Mouse (Mus musculus) Patski (cell line): Measurements from ENCODE around the gene Phf12. TPM values are rescaled to one million over a fixed set of nuclear protein-coding genes. Genes with fewer than 3 reads are reported as not detected.

ENCODE experiments used
- ATAC-seq: fragments of 100-300 bp; one replicate; pipeline ENCODE4 v1.8.0; 2021
- CTCF ChIA-PET: fragments of 350-600 bp; sonication (Branson Sonifier 250); formaldehyde crosslinking; loops from one replicate; lab custom pipeline; 2022; ENCODE audit warnings: inconsistent platforms; lab: Charles Lee
- POLR2A ChIA-PET: fragments of 350-600 bp; sonication (Branson Sonifier 250); formaldehyde crosslinking; loops from one replicate; lab custom pipeline; 2022; ENCODE audit warnings: antibody characterized with exemption, inconsistent platforms; lab: Charles Lee
- DNase-seq: peaks from one replicate; pipeline ENCODE4 v3.0.0-alpha.2; 2011; ENCODE audit warnings: low read depth, low spot score
- H3K27me3 ChIP-seq: fragments of 371-371 bp; one replicate; pipeline ENCODE4 v1.5.1; 2021
- CTCF ChIP-seq: fragments of 100-300 bp; IDR thresholded peaks from one replicate; pipeline ENCODE4 v1.5.1; 2021
- in situ Hi-C: fragments of 300-500 bp; cut with MboI; formaldehyde crosslinking; loops from 3 replicates; pipeline ENCODE4 v1.11.1; 2018; ENCODE audit warnings: low pct_unique_long_range_greater_than_20kb, mixed read lengths
- polyA plus RNA-seq: library from polyadenylated mRNA; unstranded; gene quantifications from one replicate; pipeline ENCODE4 v1.2.3, GENCODE M21; 2021

Phf12 gene
- polyA plus RNA-seq, 1 experiment from 2014 or later, result 60.8 TPM

DNA sequence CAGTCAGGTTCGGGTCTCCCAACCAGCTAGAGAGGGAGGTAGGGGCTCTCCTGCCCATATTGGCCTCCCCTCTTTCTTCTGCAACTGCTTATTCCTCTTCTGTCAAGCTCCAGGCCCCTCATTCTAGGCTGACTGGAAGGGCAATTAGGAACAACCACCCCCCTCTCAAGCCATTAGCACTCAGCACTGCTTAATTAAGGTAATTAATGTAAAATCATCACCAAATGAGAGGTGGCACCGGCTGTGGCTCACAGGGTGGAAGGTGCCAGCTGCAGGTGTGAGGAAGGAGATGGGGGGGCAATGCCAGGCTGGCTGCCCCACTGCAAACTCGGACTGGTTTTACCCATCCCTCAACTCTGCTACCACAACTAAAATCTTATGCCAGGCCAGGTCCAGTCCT is 26.1 kb upstream of the Phf12 start:
- no peak for ATAC-seq
- no peak for DNase-seq
- ChIA-PET POLR2A (interaction anchor here (0.6 kb wide), 1 partner anchor 79 kb away, joined by 3 read pairs; no protein-coding TSS in a partner anchor), CTCF (no interaction called here)
- TF ChIP-seq CTCF, result no peak
- H3K27me3 ChIP-seq, result peaks cover 55% of the 10 kb centered on the region
- in situ Hi-C loops, result loop anchor here (10.0 kb wide), 1 partner anchor 212 kb away; no protein-coding TSS in a partner anchor

DNA sequence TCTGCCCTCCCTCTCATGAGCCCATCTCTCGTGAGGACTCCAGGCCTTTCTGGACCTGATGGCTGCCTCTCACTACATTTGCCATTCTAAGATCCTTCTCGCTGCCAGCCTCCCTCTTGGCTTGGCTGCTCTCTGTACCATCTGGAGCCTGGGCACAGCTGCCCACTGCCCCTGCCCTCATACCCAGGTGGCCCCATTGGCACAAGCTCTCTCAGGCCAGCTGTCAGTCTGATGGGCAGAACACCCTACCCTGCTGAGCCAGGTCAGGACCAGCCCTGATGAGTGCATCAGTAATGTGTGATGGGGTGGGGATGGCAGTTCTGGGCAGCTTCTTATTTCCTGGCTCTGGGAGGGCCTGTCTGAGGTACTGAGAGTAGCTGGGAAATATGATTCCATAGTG is 24.3 kb upstream of the Phf12 start:
- ChIA-PET POLR2A (no interaction called here), CTCF (interaction anchor here (1.0 to 1.4 kb wide), 2 partner anchors 8 to 12 kb away, joined by 3 to 6 read pairs; no protein-coding TSS in a partner anchor)
- ATAC-seq (no peak), DNase-seq (no peak)
- H3K27me3 ChIP-seq, result peaks cover 46% of the 10 kb centered on the region
- in situ Hi-C loops, result loop anchor here (10.0 kb wide), 1 partner anchor 213 kb away; no protein-coding TSS in a partner anchor
- TF ChIP-seq CTCF, result no peak

DNA sequence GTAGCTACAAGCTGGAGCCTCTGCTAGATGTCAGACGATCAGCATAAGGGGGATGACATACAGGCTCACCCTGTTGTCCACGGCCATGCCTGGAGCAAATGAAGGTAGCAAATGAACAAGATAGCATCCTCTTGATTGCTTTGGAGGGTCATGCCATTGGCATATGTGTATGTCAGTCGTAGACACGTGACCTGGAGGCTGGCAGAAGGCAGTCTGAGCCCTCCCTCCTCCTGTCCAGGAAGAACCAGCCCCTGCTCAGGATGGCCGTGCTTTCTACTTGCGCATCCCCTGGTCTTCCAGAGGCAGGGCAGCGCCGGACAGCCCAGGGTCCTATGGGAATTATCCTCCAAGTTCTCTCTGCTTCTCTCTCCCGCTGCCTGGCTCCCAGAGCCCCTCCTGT is 23.6 kb upstream of the Phf12 start:
- in situ Hi-C loops, result loop anchor here (10.0 kb wide), 1 partner anchor 214 kb away; no protein-coding TSS in a partner anchor
- DNase-seq (no peak), ATAC-seq (no peak)
- TF ChIP-seq CTCF, result no peak
- H3K27me3 ChIP-seq, result peaks cover 46% of the 10 kb centered on the region
- CTCF ChIA-PET, result interaction anchor here (0.8 to 1.6 kb wide), 3 partner anchors 8 to 136 kb away, joined by 3 to 6 read pairs (median 4); no protein-coding TSS in a partner anchor
- POLR2A ChIA-PET, result no interaction called here

- in situ Hi-C loops, result no loop called here
- H3K27me3 ChIP-seq, result peaks cover 43% of the 10 kb centered on the region
- ChIA-PET CTCF (interaction anchor here (1.6 kb wide), 1 partner anchor 26 kb away, joined by 4 read pairs; no protein-coding TSS in a partner anchor), POLR2A (interaction anchor here (0.6 kb wide), 1 partner anchor 72 kb away, joined by 5 read pairs; no protein-coding TSS in a partner anchor)
- DNase-seq (no peak), ATAC-seq (no peak)
- TF ChIP-seq CTCF, result no peak
Observed at GRCm38 (mm10) chr11:77960199-77960598, 22.4 kb upstream of the Phf12 start.

GRCm38 (mm10) chr11:77960898-77961297 is 21.7 kb upstream of the Phf12 start:
- in situ Hi-C loops, result no loop called here
- ChIA-PET CTCF (no interaction called here), POLR2A (interaction anchor here (0.6 kb wide), 1 partner anchor 72 kb away, joined by 5 read pairs; no protein-coding TSS in a partner anchor)
- no peak for DNase-seq
- TF ChIP-seq CTCF, result no peak
- no peak for ATAC-seq
- H3K27me3 ChIP-seq, result peaks cover 38% of the 10 kb centered on the region

- peaks cover 20% of the 10 kb centered on the region for H3K27me3 ChIP-seq
- DNase-seq (no peak), ATAC-seq (no peak)
- CTCF ChIA-PET, result no interaction called here
- POLR2A ChIA-PET, result interaction anchor here (0.7 kb wide), 1 partner anchor 137 kb away, joined by 5 read pairs; no protein-coding TSS in a partner anchor
- in situ Hi-C loops, result no loop called here
- TF ChIP-seq CTCF, result no peak
Observed at GRCm38 (mm10) chr11:77962946-77963345, 19.6 kb upstream of the Phf12 start.

- POLR2A ChIA-PET, result interaction anchor here (0.6 kb wide), 1 partner anchor 194 kb away, joined by 3 read pairs; no protein-coding TSS in a partner anchor
- DNase-seq, result no peak
- TF ChIP-seq CTCF, result no peak
- CTCF ChIA-PET, result interaction anchor here (1.2 to 3.1 kb wide), 4 partner anchors 25 to 139 kb away, joined by 3 to 13 read pairs (median 4); no protein-coding TSS in a partner anchor
- no peak for ATAC-seq
- peaks cover 10% of the 10 kb centered on the region for H3K27me3 ChIP-seq
- in situ Hi-C loops, result loop anchor here (5.0 kb wide), 1 partner anchor 137 kb away; no protein-coding TSS in a partner anchor
Observed at GRCm38 (mm10) chr11:77964415-77965095, 18.0 kb upstream of the Phf12 start.

- no peak for TF ChIP-seq CTCF
- POLR2A ChIA-PET, result interaction anchor here (1.1 kb wide), 1 partner anchor 17 kb away, joined by 3 read pairs; the partner anchor contains the start of gene Phf12
- in situ Hi-C loops, result loop anchor here (5.0 kb wide), 1 partner anchor 138 kb away; no protein-coding TSS in a partner anchor
- H3K27me3 ChIP-seq, result peaks cover 11% of the 10 kb centered on the region
- DNase-seq (no peak), ATAC-seq (no peak)
- CTCF ChIA-PET, result interaction anchor here (1.2 to 3.1 kb wide), 6 partner anchors 26 to 140 kb away, joined by 3 to 13 read pairs (median 4); no protein-coding TSS in a partner anchor
Observed at GRCm38 (mm10) chr11:77965101-77966036, 17.2 kb upstream of the Phf12 start.

DNA sequence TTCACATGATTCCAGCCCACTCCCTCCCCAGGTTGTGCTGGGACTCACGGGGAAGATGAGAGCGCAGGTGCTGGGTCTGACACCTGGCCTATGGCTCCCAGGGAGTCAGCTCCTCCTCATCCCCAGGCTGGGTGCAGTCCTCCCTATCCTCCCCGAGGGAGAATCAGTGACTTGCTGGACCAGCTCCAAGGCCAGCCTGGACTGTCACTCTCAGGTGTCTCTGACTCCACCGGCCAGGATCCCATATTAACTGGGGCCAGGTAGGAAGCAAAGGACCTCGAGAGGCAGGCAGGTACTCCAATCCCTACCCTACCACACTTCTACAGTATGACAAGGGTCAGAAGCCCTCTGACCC is 16.5 kb upstream of the Phf12 start:
- TF ChIP-seq CTCF, result no peak
- ChIA-PET CTCF (interaction anchor here (1.2 to 3.1 kb wide), 7 partner anchors 8 to 143 kb away, joined by 3 to 13 read pairs (median 5); no protein-coding TSS in a partner anchor), POLR2A (interaction anchor here (1.1 kb wide), 1 partner anchor 16 kb away, joined by 3 read pairs; the partner anchor contains the start of gene Phf12)
- ATAC-seq (no peak), DNase-seq (no peak)
- in situ Hi-C loops, result loop anchor here (5.0 kb wide), 1 partner anchor 139 kb away; no protein-coding TSS in a partner anchor
- peaks cover 12% of the 10 kb centered on the region for H3K27me3 ChIP-seq
